Mouse (Mus musculus) liver, adult 2 months (tissue): Measurements from ENCODE around the gene Ggcx.

Experiments
- CTCF ChIP-seq: fragments of 200-500 bp; IDR thresholded peaks from 2 replicates; pipeline ENCODE4 v1.5.1; 2011; ENCODE audit warnings: low read depth, low read length, control low read depth
- POLR2A ChIP-seq: fragments of 200-500 bp; IDR thresholded peaks from 2 replicates; pipeline ENCODE4 v1.6.1; 2011; ENCODE audit warnings: low read length, control low read depth; ENCODE audit not compliant: insufficient read depth; ENCODE audit errors: extremely low read depth

DNA sequence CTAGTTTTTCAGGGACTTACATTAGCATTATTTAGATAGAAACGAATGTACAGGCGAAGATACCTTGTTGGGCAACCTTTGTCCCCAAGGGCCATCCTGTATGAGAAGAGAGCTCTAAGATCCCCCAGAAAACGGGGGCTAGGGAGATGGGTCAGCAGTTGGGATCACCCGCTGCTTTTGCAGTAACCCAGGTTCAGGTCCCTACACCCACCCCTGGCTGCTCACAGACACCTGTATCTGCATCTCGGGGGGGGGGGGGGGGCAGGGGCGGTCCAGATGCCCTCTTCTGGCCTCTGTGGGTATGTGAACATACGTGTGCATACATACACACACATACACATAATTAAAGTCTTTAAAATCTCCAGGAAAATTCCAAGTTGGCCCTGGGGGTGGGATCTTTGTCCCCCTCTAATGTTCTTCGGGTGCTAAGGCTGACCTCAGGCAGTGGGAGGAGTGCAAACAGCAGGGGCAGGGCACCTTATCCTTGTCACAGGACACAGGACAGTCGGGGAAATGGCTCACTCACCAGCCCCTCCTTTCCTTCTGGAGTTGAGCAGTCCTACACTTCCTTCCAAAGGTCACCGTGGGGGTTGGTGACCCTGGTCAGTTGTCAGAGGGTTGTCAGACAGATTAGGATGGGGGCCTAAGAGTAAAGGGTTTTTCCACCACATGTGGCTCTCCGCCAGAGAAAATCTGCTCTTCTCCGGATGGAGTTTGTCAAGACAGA, 23.1 kb upstream of the Ggcx start:
- TF ChIP-seq CTCF (no peak), POLR2A (no peak)
